Mouse (Mus musculus): ENCODE measurements at regions not wholly inside any gene's neighbourhood (a gene's known extent, or its start where the extent isn't known, plus 50 kb on each side); places are given as distances from the start of the nearest gene placed in this dataset.

GRCm38 (mm10) chr17:45866876-45867652, 133.4 kb upstream of the 1600014C23Rik start:
- no peak for ATAC-seq (ENCODE audit: low TSS enrichment)

DNA sequence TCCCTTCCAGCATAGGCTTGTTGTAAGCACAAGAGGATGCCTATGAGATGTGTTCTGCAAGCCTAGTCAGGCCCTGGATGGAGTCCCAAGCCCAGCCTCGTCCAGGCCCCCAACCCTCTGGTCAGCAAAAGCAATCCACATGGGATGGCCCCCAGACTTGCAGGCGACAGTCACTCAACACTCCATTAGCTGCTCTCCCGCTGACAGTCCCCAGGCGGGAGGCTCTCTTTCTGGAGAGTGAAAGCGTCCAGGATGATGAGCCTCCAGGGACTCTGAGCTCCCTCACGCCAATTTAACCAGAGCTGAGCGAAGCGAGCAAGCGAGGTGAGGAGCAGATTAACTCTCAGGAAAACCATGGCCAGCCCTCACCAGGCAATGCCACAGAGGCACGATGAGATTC, 132.7 kb upstream of the 1600014C23Rik start:
- ATAC-seq (ENCODE audit: low TSS enrichment), result no peak

GRCm38 (mm10) chr17:45865944-45866343, 132.3 kb upstream of the 1600014C23Rik start:
- no peak for ATAC-seq (ENCODE audit: low TSS enrichment)

GRCm38 (mm10) chr17:45863471-45864205, 130.0 kb upstream of the 1600014C23Rik start:
- ATAC-seq (ENCODE audit: low TSS enrichment), result no peak

GRCm38 (mm10) chr17:45863031-45863430, 129.4 kb upstream of the 1600014C23Rik start:
- no peak for ATAC-seq (ENCODE audit: low TSS enrichment)

DNA sequence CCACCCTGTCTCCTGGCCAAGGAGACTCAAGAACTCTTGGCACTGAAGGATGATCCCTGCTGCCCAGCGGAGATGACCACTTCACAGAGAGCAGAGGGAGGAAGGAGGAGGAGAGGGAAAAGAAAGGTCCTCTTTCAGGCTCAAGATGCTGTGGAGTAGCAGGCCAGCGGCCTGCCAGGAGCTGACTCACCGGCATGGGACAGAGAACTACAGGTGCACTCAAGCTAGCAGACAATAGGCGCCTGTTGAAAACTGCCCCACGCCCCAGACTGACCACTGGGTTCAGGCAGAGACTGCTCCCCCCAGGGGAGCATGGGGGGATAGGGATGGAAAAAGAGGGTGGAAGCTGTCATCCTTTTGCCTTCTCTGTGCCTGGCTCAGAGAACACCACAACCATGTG, 125.8 kb upstream of the 1600014C23Rik start:
- no peak for ATAC-seq (ENCODE audit: low TSS enrichment)

GRCm38 (mm10) chr17:45853931-45854653, 120.4 kb upstream of the 1600014C23Rik start:
- ATAC-seq (ENCODE audit: low TSS enrichment), result no peak

GRCm38 (mm10) chr17:45852402-45852801, 118.8 kb upstream of the 1600014C23Rik start:
- ATAC-seq (ENCODE audit: low TSS enrichment), result no peak

DNA sequence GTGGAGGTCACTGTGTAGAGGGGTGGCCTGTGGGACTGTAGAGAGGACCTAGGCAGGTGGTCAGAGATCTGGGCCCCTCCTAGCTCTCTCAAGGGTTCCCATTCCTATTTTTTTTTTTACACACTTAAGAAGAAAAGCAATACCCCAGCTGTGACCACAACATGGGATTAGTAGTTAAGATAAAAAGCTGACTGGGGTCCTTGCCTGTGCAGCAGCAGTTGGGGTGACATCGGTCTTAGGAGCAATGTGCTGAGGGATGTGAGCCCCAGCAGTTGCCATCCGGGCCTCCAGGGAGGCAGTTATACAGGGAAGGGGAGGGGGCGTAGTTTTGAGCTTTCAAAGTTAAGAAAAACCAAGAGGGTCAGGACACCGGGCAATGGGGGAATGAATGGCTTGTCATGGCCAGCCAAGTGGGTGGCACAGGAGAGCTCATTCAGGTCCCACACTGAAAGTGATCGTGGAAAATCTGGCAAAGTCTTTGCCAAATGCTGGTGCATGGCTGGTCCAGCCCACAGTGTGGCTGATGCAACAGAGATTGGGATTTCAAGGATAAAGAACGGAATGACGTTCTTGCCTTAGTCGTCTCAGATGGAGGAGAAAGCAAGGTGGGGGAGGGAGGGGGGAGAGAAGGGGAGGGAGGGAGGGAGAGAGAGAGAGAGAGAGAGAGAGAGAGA, 118.2 kb upstream of the 1600014C23Rik start:
- ATAC-seq (ENCODE audit: low TSS enrichment), result no peak

- ATAC-seq (ENCODE audit: low TSS enrichment), result no peak
These were observed 117.3 kb upstream of the 1600014C23Rik start for GRCm38 (mm10) chr17:45850976-45851375.

DNA sequence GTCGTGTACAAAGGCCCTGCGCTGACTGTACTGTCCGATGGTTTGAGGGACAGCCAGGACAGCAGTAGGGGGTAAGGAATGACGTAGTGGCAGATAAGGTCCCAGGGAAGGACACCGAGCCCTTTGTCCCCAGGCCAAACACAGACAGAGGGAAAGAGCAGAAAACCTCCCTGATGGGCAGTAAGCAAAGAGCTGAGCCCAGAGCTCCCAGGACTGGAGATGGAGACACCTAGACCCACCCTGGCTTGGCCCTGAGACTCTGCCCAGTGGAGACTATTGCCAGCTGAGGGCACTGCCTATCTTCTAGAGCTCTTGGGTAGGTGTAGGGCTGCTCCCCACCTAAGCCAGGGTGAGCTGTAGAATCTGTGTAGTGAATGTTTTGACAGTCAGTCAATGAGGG, 116.5 kb upstream of the 1600014C23Rik start:
- ATAC-seq (ENCODE audit: low TSS enrichment), result no peak

GRCm38 (mm10) chr17:45848605-45849004, 115.0 kb upstream of the 1600014C23Rik start:
- ATAC-seq (ENCODE audit: low TSS enrichment), result no peak

DNA sequence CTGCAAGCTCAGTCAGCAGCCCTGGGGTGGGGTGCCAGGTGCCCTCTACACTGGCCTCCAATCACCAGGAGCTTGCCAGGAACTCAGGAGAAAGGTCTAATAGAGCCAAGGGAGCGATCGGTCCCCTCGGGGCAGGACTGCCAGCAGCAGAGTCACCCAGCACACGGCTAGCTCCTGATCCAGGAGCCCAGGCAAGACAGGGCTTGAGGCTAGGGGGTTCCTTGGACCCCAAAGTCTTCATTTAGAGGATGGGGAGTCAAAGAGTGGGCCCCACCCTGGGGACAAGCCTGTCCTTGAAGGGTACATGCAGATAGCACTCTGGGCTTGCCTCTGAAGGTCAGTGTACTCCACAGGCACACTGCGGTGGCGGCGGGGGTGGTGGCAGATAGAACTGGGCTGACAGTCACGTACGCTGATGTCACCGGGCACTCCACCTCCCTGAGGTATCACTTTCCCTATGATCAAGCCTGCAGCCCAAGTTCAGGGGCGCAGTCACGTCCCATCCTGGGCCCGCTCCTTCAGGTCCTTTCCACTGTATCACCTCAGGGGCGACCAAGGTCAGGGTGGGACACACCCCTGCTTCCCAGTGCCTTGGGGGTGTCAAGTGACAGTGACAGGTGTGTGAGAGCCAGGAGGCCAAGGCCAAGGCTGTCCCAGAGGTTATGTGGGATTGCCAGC, 114.2 kb upstream of the 1600014C23Rik start:
- no peak for ATAC-seq (ENCODE audit: low TSS enrichment)

DNA sequence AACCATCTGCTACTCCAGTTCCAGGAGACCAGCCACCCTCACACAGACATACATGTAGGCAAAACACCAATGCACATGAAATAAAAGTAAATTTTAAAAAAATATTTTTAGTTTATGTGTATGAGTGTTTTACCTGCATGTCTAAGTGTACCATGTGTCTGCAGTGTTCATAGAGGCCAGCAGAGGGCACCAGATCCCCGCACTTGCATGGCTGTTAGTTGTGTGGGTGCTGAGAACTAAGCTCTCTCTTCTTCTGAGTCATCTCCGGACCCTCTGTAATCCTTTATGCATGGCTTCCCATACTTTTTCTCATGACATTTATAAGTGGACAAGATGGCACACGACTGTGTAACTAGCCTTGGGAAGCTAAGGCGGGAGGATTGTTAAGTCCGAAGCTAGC, 112.2 kb upstream of the 1600014C23Rik start:
- ATAC-seq (ENCODE audit: low TSS enrichment), result no peak

DNA sequence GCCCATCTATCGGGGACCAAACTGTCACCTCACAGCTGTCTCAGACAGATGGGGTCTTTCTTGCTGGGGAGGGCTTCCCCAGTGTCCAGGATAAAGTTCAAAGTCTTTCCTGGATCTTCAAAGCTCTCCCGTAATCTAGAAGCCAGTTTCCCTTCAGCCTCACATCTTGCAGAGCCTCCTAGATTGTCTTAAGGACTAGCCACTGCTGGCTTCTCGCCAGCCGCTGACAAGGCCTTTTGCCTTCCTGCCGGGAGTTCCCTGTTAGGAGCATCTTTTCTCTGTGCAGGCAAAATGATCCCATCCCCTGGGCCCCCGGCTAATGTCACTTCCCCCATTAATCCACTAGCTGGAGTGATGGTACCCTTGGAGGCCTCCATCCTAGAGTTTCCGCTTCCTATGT, 103.1 kb upstream of the 1600014C23Rik start:
- ATAC-seq (ENCODE audit: low TSS enrichment), result no peak

GRCm38 (mm10) chr17:45836253-45836652, 102.6 kb upstream of the 1600014C23Rik start:
- no peak for ATAC-seq (ENCODE audit: low TSS enrichment)

DNA sequence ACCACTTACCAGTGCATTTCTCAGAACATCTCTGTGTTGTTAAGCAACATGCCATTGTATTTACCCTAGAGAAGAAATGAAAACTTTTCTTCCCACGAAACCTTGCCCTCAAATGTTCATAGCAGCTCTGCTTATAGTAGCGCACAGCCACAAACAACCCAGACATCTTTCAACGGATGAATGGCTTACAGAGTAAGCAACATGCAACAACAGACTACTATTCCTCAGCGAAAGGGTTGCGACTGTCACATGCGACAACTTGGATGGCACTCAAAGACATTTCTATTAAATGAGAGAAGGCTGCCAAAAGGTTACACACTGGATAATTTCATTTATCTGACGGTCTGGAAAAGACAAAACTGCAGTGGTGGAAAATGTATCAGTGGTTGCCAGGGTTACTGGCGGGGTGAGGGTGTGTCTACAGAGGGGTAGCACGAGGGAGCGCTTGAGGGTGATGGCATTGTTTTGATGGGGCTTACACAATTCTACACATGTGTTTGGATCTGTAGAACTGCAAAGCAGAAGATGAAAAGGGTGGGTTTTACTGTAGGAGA, 101.0 kb upstream of the 1600014C23Rik start:
- no peak for ATAC-seq (ENCODE audit: low TSS enrichment)

- no peak for ATAC-seq (ENCODE audit: low TSS enrichment)
These were observed 96.7 kb upstream of the 1600014C23Rik start for GRCm38 (mm10) chr17:45830324-45830723.

DNA sequence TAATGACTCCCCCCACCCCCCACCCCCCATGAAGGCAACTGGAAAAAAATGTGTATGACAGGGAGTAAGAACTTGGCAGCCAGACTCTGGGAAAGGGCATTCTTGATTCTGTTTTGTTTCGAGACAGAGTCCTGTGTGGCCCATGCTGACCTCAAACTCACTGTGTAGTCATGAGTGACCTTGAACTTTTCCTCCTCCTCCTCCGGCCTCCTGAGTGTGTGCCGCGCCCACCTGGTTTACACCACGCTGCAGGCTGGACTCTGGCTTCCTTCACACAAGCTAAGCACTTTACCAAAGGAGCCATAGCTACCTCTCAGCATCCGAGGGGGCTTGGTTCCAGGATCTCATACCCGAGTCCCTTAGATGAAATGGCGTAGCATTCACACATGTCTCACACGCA, 95.9 kb upstream of the 1600014C23Rik start:
- ATAC-seq (ENCODE audit: low TSS enrichment), result no peak

GRCm38 (mm10) chr17:45828843-45829242, 95.2 kb upstream of the 1600014C23Rik start:
- no peak for ATAC-seq (ENCODE audit: low TSS enrichment)

DNA sequence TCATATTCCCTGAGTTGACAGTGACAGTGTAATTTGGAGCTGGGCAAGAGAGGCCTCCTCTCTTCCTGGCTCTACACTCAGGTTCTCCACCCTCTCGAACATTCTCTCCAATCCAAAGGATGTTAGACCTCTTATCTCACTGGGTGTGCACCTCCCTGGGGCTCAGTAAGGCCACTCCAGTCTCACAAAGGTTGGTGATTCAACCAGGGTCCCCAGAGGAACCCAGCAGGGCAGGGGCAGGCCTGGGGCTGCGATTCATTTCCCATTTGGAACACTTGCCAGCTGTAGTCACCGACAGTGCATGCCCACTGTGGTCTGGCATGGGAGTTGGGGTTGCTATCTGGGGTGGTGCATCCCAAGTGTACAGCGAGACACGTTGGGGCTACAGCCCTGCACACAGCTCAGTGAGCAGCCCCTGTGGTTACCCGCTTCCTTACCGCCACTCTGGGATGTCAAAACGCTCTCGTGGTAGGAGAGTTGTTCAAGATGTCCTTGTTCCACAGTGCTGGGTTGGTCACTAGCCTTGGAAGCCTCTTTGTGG, 94.7 kb upstream of the 1600014C23Rik start:
- no peak for ATAC-seq (ENCODE audit: low TSS enrichment)
